ENCODE assay signal across 25 mouse cellular contexts in the genomic region with DNA sequence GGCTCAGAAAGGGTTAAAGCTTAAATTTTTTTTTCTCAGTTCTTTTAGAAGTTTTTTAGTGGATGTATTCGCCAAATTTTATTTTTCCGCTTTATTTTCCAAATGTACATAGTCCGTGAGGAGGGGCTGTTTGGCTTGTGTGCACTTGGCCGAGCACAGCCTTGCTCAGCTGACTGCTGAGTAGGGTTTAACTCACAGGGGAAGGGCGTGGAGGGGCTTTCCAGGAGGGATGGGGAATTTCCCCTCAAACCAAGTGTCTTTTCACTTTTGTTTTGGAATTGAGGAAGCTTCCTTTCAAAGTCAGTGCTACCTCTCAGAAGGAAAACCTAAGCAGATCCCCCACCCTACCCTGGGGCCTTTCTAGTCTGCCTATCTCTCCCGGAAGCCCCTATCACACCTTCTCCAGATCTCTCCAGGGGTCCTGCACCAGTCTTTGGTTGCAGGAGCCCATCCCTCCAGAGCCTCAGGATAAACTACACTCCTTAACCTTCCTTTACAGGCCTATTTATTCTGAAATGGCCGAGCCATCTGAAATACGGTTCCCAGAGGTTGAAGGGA. TPM values are rescaled to one million over a fixed set of nuclear protein-coding genes. Genes with fewer than 3 reads are reported as not detected.
DNase-seq lines count a peak whose midpoint lies in the region; ATAC-seq and TF ChIP-seq lines count a peak whose summit lies in the region.
"Had no signal": no experiment of that assay in that cellular context is flagged by ENCODE, and none has a peak within 500 bp of the region (broad histone marks: within the 10 kb centered on the region; RNA-seq: fewer than 3 reads in every experiment).

No protein-coding gene starts in this region.

- no peak for TF ChIP-seq CTCF in lung, postnatal 0 days (IDR thresholded peaks at IDR 0.05)

- H3K9me3 ChIP-seq in embryonic facial prominence, embryonic 13.5 days: no peaks in the 10 kb centered on the region
- H3K9me3 ChIP-seq in embryonic facial prominence, embryonic 10.5 days: no peaks in the 10 kb centered on the region
- no peaks in the 10 kb centered on the region for H3K9me3 ChIP-seq in embryonic facial prominence, embryonic 15.5 days (replicated peaks)
- no peaks in the 10 kb centered on the region for H3K9me3 ChIP-seq in lung, postnatal 0 days (ENCODE audit: low read length)
- H3K9me3 ChIP-seq: heart, embryonic 13.5 days; hindbrain, embryonic 15.5 days; limb, embryonic 12.5 days; lung, embryonic 15.5 days; midbrain, embryonic 13.5 days; neural tube, embryonic 15.5 days had no signal

- no peak overlapping the region for H3K4me2 ChIP-seq in embryonic facial prominence, embryonic 13.5 days
- H3K4me2 ChIP-seq in embryonic facial prominence, embryonic 15.5 days (replicated peaks): no peak overlapping the region
- no peak overlapping the region for H3K4me2 ChIP-seq in lung, postnatal 0 days (replicated peaks; ENCODE audit: low read depth, low read length)
- H3K4me2 ChIP-seq: heart, embryonic 13.5 days; hindbrain, embryonic 15.5 days; limb, embryonic 12.5 days; lung, embryonic 15.5 days; midbrain, embryonic 13.5 days; neural tube, embryonic 15.5 days had no signal

- H3K4me1 ChIP-seq in embryonic facial prominence, embryonic 13.5 days: peaks cover 32% of the 10 kb centered on the region
- peaks cover 13% of the 10 kb centered on the region for H3K4me1 ChIP-seq in embryonic facial prominence, embryonic 10.5 days
- H3K4me1 ChIP-seq in embryonic facial prominence, embryonic 15.5 days: peaks cover 21% of the 10 kb centered on the region
- H3K4me1 ChIP-seq in lung, postnatal 0 days (ENCODE audit: insufficient read depth, low read depth, low read length): no peaks in the 10 kb centered on the region
- H3K4me1 ChIP-seq: heart, embryonic 13.5 days; limb, embryonic 12.5 days had no signal

- H3K36me3 ChIP-seq in embryonic facial prominence, embryonic 13.5 days: peaks cover 25% of the 10 kb centered on the region
- H3K36me3 ChIP-seq in embryonic facial prominence, embryonic 10.5 days (replicated peaks): peaks cover 26% of the 10 kb centered on the region
- peaks cover 9% of the 10 kb centered on the region; the same call in 1 of the 2 replicates for H3K36me3 ChIP-seq in embryonic facial prominence, embryonic 15.5 days
- no peaks in the 10 kb centered on the region for H3K36me3 ChIP-seq in lung, postnatal 0 days (ENCODE audit: insufficient read depth, low read length)
- H3K36me3 ChIP-seq: heart, embryonic 13.5 days; lung, embryonic 15.5 days had no signal

- DNase-seq in embryonic facial prominence, embryonic 10.5 days (ENCODE audit: low spot score): no peak
- peak; percentile 29 for DNase-seq in A20 (ENCODE audit: low read depth, low spot score)
- peak; percentile 37 for DNase-seq in NIH3T3 (ENCODE audit: low read depth)
- no peak for DNase-seq in layer of hippocampus, postnatal 14 days (ENCODE audit: low spot score in 2 of 2)
- no peak for DNase-seq in lung, postnatal 0 days (ENCODE audit: low spot score)
- no peak for DNase-seq in lung, postnatal 25 days (ENCODE audit: low spot score)
- DNase-seq: adrenal gland, postnatal 36 days; cerebellum, postnatal 14 days; kidney, adult 18-20 months; kidney, postnatal 36 days; layer of hippocampus, adult 9-11 months; right cerebral cortex, postnatal 14 days; spleen, adult 18-20 months; thymus, adult 2 months had no signal

- H3K27me3 ChIP-seq in embryonic facial prominence, embryonic 13.5 days: no peaks in the 10 kb centered on the region
- H3K27me3 ChIP-seq in embryonic facial prominence, embryonic 10.5 days (replicated peaks; ENCODE audit: low read depth, poor library complexity, severe bottlenecking): 0 out of 2 replicates have a peak, but pooled peaks cover 10% of the 10 kb centered on the region
- no peaks in the 10 kb centered on the region for H3K27me3 ChIP-seq in embryonic facial prominence, embryonic 15.5 days
- no peaks in the 10 kb centered on the region for H3K27me3 ChIP-seq in lung, postnatal 0 days (replicated peaks; ENCODE audit: insufficient read depth, low read length)
- H3K27me3 ChIP-seq: heart, embryonic 13.5 days; hindbrain, embryonic 15.5 days; limb, embryonic 12.5 days; lung, embryonic 15.5 days; neural tube, embryonic 15.5 days; Patski had no signal

- no peak for ATAC-seq in embryonic facial prominence, embryonic 13.5 days (ENCODE audit: insufficient number of reproducible peaks, insufficient read depth, low FRiP score, low TSS enrichment, low read depth)
- no peak for ATAC-seq in embryonic facial prominence, embryonic 15.5 days (ENCODE audit: insufficient number of reproducible peaks, low FRiP score, low TSS enrichment, low read depth)
- no peak for ATAC-seq in lung, postnatal 0 days
- ATAC-seq: midbrain, embryonic 13.5 days; Patski had no signal

- H3K27ac ChIP-seq in embryonic facial prominence, embryonic 13.5 days: peak overlapping the region; percentile 5; the same call in 1 of the 2 replicates
- H3K27ac ChIP-seq in embryonic facial prominence, embryonic 10.5 days (replicated peaks): no peak overlapping the region; the same call in 1 of the 2 replicates
- peak overlapping the region; percentile 51; the same call in 1 of the 2 replicates for H3K27ac ChIP-seq in embryonic facial prominence, embryonic 15.5 days (replicated peaks)
- no peak overlapping the region for H3K27ac ChIP-seq in lung, postnatal 0 days (ENCODE audit: low read length)
- H3K27ac ChIP-seq: heart, embryonic 13.5 days; hindbrain, embryonic 15.5 days; limb, embryonic 12.5 days; liver, embryonic 14.5 days; lung, embryonic 15.5 days; midbrain, embryonic 13.5 days; neural tube, embryonic 15.5 days had no signal

- WGBS in embryonic facial prominence, embryonic 13.5 days: 53% methylated on average over 8 of the region's 8 CpGs
- 71% methylated on average over 8 of the region's 8 CpGs for WGBS in embryonic facial prominence, embryonic 10.5 days
- WGBS in embryonic facial prominence, embryonic 15.5 days: 38% methylated on average over 8 of the region's 8 CpGs
- 55% methylated on average over 8 of the region's 8 CpGs for WGBS in lung, postnatal 0 days

- TF ChIP-seq EP300 in lung, postnatal 0 days (IDR thresholded peaks at IDR 0.05): no peak

- no peak overlapping the region for H3K4me3 ChIP-seq in embryonic facial prominence, embryonic 13.5 days
- H3K4me3 ChIP-seq in embryonic facial prominence, embryonic 10.5 days: no peak overlapping the region
- no peak overlapping the region for H3K4me3 ChIP-seq in embryonic facial prominence, embryonic 15.5 days (replicated peaks)
- H3K4me3 ChIP-seq in lung, postnatal 0 days (ENCODE audit: low read depth, low read length): no peak overlapping the region
- H3K4me3 ChIP-seq: heart, embryonic 13.5 days; hindbrain, embryonic 15.5 days; limb, embryonic 12.5 days; lung, embryonic 15.5 days; midbrain, embryonic 13.5 days; myocyte; neural tube, embryonic 15.5 days had no signal

- no peak overlapping the region for H3K9ac ChIP-seq in embryonic facial prominence, embryonic 13.5 days
- H3K9ac ChIP-seq in embryonic facial prominence, embryonic 15.5 days: no peak overlapping the region
- no peak overlapping the region for H3K9ac ChIP-seq in lung, postnatal 0 days (replicated peaks; ENCODE audit: low read depth)
- H3K9ac ChIP-seq: heart, embryonic 13.5 days; hindbrain, embryonic 15.5 days; limb, embryonic 12.5 days; liver, embryonic 14.5 days; lung, embryonic 15.5 days; midbrain, embryonic 13.5 days; neural tube, embryonic 15.5 days had no signal

RNA-seq across cellular contexts. Expression of gene Nrp2, which starts 33.4 kb away (rescaled TPM):
- polyA plus RNA-seq in embryonic facial prominence, embryonic 13.5 days (2015; fragmentation: Nextera tagmentation; extraction: Ambion mirVana): 48.3 and 51.3 TPM in 2 replicates
- polyA plus RNA-seq in embryonic facial prominence, embryonic 10.5 days (2016; fragmentation: Nextera tagmentation; extraction: Ambion mirVana): 20.5 and 21.4 TPM in 2 replicates
- 49.9 and 50.0 TPM in 2 replicates for polyA plus RNA-seq in embryonic facial prominence, embryonic 15.5 days (2015; fragmentation: Nextera tagmentation; extraction: Ambion mirVana)
- total RNA-seq in layer of hippocampus, postnatal 14 days (2021): 10 to 100 TPM; 70.2 to 79.5 TPM
- 14.0 and 17.5 TPM in 2 replicates for polyA plus RNA-seq in lung, postnatal 0 days (2015; fragmentation: Nextera tagmentation; extraction: Ambion mirVana)

Comparison
In these comparisons a context has a peak if more than half of its experiments do, and no peak if none do; other contexts are left out.
1. H3K27ac ChIP-seq: peak in embryonic facial prominence, embryonic 13.5 days (single experiment) and embryonic facial prominence, embryonic 15.5 days (single experiment); none in embryonic facial prominence, embryonic 10.5 days (single experiment) and lung, postnatal 0 days (single experiment).
2. DNase-seq: peak in A20 (single experiment) and NIH3T3 (single experiment); none in embryonic facial prominence, embryonic 10.5 days (single experiment), layer of hippocampus, postnatal 14 days (0 of 2), lung, postnatal 0 days (single experiment) and lung, postnatal 25 days (single experiment).